Mouse (Mus musculus) embryonic fibroblast, embryonic 13.5 days (primary cell): ENCODE data around the gene Coq8b.

Source experiments
- CTCF ChIP-seq: IDR thresholded peaks from 2 replicates; pipeline ENCODE4 v1.5.1; 2011; ENCODE audit warnings: mild to moderate bottlenecking, control low read depth, low read length, moderate library complexity, borderline replicate concordance; ENCODE audit not compliant: insufficient read depth
- POLR2A ChIP-seq: IDR thresholded peaks from 2 replicates; pipeline ENCODE4 v1.6.1; 2011; ENCODE audit warnings: low read depth, mild to moderate bottlenecking, control low read depth, low read length, moderate library complexity

- no peak for TF ChIP-seq CTCF
- no peak for TF ChIP-seq POLR2A
Observed at GRCm38 (mm10) chr7:27290555-27290954, 57.7 kb downstream of the Coq8b start.
